Mouse (Mus musculus) kidney, postnatal 0 days (tissue): ENCODE data around the gene Atp5l. TPM values are rescaled to one million over a fixed set of nuclear protein-coding genes. Genes with fewer than 3 reads are reported as not detected.

Experiments used
- ATAC-seq: fragments of 200-750 bp; cut with Nextera tagmentation; replicated peaks from 2 replicates; pipeline ENCODE4 v1.8.0; 2017; ENCODE audit warnings: low read depth, moderate number of reproducible peaks, moderate TSS enrichment, moderate library complexity; ENCODE audit not compliant: low FRiP score
- DNase-seq: peaks from one replicate; pipeline ENCODE4 v3.0.0-alpha.2; 2016; ENCODE audit warnings: low spot score
- H3K27ac ChIP-seq: fragments of 300-500 bp; sonication (generic); 2 replicates; pipeline ENCODE4 v1.5.1; 2014; ENCODE audit warnings: mild to moderate bottlenecking
- H3K27me3 ChIP-seq: fragments of 300-500 bp; sonication (generic); 2 replicates; pipeline ENCODE4 v1.6.1; 2014; ENCODE audit warnings: low read length, mixed read lengths; ENCODE audit not compliant: insufficient read depth
- H3K36me3 ChIP-seq: fragments of 300-500 bp; sonication (generic); 2 replicates; pipeline ENCODE4 v1.6.1; 2014; ENCODE audit warnings: low read length, mixed read lengths; ENCODE audit not compliant: insufficient read depth
- H3K4me1 ChIP-seq: fragments of 300-500 bp; sonication (generic); replicated peaks from 2 replicates; pipeline ENCODE4 v1.6.1; 2014; ENCODE audit warnings: antibody characterized with exemption, low read length, mixed read lengths; ENCODE audit not compliant: insufficient read depth
- H3K4me2 ChIP-seq: fragments of 300-500 bp; sonication (generic); 2 replicates; pipeline ENCODE4 v1.6.1; 2014; ENCODE audit warnings: mild to moderate bottlenecking, low read length, moderate library complexity, mixed read lengths
- H3K4me3 ChIP-seq: fragments of 300-500 bp; sonication (generic); replicated peaks from 2 replicates; pipeline ENCODE4 v1.5.1; 2014; ENCODE audit warnings: low read depth, low read length
- H3K9ac ChIP-seq: fragments of 300-500 bp; sonication (generic); 2 replicates; pipeline ENCODE4 v1.6.1; 2014; ENCODE audit warnings: low read depth, low read length
- H3K9me3 ChIP-seq: fragments of 300-500 bp; sonication (generic); replicated peaks from 2 replicates; pipeline ENCODE4 v1.6.1; 2016; ENCODE audit warnings: low read length, inconsistent platforms, mixed read lengths
- CTCF ChIP-seq: IDR thresholded peaks from 2 replicates; pipeline ENCODE4 v1.5.1; 2016; ENCODE audit warnings: antibody characterized with exemption, low read depth, mild to moderate bottlenecking, moderate library complexity
- WGBS: fragments of 180-500 bp; shearing (Covaris S2); extraction: QIAGEN DNeasy Blood & Tissue Kit; methylation state at CpG from one replicate; pipeline ENCODE4 v1.1.7; 2014; 5-methylcytosine and 5-hydroxymethylcytosine counted together
- polyA plus RNA-seq: library from polyadenylated mRNA; unstranded; fragments of >200 nt; fragmentation: Nextera tagmentation; extraction: Ambion mirVana; gene quantifications from 2 replicates; pipeline ENCODE4 v1.2.1, GENCODE M21; 2015

Gene Atp5l
- polyA plus RNA-seq, 1 experiment from 2014 or later, result 1,429 TPM

DNA sequence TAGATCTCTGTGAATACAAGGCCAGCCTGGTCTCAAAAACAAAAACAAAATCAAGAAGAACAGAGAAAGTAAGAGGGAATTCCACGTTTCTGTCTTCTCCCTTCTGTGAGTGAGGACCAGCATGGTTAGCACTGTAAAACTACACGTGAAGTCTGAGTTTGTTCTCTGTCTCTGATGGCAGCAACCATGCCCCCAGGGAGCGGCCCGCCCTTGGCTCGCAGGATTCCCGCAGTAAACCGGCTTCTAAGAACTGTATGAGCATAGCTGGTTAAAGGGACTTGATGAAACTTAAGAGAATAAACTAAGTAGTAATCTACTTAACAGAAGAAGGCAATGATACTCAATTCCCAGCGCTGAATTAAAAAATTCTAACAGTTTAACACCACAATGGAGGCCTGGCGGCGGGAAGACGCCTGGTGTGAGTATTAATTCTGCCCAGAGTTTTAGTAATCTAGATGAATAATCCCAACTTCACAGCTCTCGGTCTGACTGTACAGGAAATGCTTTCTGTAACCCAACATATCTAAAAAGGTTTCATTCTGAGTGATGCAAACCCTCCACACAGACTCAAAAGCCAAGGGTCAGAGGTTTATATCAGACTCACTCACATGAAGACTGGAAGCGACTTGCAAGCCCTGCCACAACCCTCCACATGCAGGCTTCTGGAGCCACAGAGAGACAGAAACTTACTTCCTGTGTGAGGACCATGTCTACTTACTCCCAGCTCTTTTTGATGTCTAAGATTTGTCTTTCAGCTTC is 52.0 kb downstream of the Atp5l start:
- no peaks in the 10 kb centered on the region for H3K27me3 ChIP-seq
- WGBS, result 76% methylated on average over 13 of the region's 13 CpGs
- no peak for TF ChIP-seq CTCF
- no peak overlapping the region for H3K9ac ChIP-seq
- ATAC-seq (no peak), DNase-seq (no peak)
- peaks cover 10% of the 10 kb centered on the region; the same call in 1 of the 2 replicates for H3K36me3 ChIP-seq
- no peak overlapping the region for H3K27ac ChIP-seq
- H3K4me2 ChIP-seq, result no peak overlapping the region
- H3K4me3 ChIP-seq, result no peak overlapping the region
- H3K4me1 ChIP-seq, result 0 out of 2 replicates have a peak, but pooled peaks cover 5% of the 10 kb centered on the region
- no peaks in the 10 kb centered on the region for H3K9me3 ChIP-seq

DNA sequence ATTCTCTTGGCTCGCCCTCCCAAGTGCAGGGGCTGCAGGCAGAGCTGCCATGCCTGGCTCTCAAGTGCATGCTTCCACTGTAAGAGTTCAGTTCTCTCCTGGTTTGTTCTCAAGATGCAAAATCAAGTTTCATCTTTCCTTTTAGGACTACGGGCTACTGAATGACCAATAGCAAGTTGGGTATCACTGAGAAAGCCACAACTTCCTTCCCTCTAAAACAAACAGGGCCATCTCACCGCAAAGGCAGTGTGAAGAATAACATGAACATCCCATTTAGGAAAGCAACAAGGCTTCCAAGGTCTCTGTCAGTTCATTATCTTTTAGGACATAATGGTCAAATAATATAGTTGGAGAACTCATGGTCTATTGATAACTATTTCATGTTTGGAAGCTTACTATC is 52.9 kb downstream of the Atp5l start:
- no peaks in the 10 kb centered on the region for H3K27me3 ChIP-seq
- no peaks in the 10 kb centered on the region for H3K9me3 ChIP-seq
- TF ChIP-seq CTCF, result no peak
- H3K27ac ChIP-seq, result no peak overlapping the region
- H3K9ac ChIP-seq, result no peak overlapping the region
- no peak overlapping the region for H3K4me2 ChIP-seq
- H3K36me3 ChIP-seq, result peaks cover 10% of the 10 kb centered on the region; the same call in 1 of the 2 replicates
- ATAC-seq (no peak), DNase-seq (no peak)
- H3K4me3 ChIP-seq, result no peak overlapping the region
- WGBS, result 82% methylated on average over 3 of the region's 3 CpGs
- H3K4me1 ChIP-seq, result 0 out of 2 replicates have a peak, but pooled peaks cover 5% of the 10 kb centered on the region

DNA sequence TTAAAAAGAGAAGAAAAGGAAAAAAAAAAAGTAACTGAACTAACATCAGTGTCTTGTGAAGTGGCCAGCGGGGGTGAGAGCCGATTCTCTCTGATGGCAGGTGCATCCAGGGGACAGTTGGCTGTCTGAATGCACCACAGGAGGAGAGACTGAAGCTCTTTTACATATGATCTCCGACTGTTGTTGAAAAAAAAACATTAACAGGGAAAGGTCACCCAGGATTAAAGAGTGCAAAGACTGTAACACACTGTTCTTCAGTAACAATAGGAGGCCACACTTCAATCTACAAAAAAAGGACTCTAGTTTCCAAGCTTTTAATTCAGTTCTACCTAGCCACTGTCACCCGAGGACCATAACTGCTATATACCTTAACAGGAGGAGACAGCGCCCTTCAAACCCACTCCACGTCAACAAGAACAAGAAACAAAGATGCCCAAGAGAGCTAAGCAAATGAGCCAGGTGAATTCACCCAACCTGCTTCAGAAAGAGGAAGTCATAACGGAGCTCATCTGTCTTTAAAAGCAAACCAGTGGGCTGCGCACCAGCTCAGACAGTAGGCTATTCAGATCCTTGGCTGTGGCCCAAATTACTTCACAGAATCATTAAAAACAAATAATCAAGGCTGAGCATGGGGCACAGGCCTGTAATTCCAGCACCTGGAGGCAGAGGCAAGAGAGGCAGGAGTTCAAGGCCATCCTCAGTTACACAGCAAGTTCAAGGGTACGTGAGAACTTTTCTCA is 53.9 kb downstream of the Atp5l start:
- peaks cover 10% of the 10 kb centered on the region; the same call in 1 of the 2 replicates for H3K36me3 ChIP-seq
- 57% methylated on average over 9 of the region's 9 CpGs for WGBS
- DNase-seq (no peak), ATAC-seq (no peak)
- no peak for TF ChIP-seq CTCF
- H3K27me3 ChIP-seq, result no peaks in the 10 kb centered on the region
- no peak overlapping the region for H3K4me3 ChIP-seq
- H3K9ac ChIP-seq, result no peak overlapping the region
- H3K4me1 ChIP-seq, result 0 out of 2 replicates have a peak, but pooled peaks cover 5% of the 10 kb centered on the region
- no peak overlapping the region for H3K27ac ChIP-seq
- H3K9me3 ChIP-seq, result no peaks in the 10 kb centered on the region
- H3K4me2 ChIP-seq, result no peak overlapping the region

Other genes with a start within 250 kb of the Atp5l start
- 1.5 and 2.2 TPM in 2 replicates for gene Treh, start 247.5 kb downstream of the Atp5l start, polyA plus RNA-seq
- gene Phldb1, start 185.5 kb downstream of the Atp5l start, polyA plus RNA-seq, result 24.2 and 24.4 TPM in 2 replicates
- gene Arcn1, start 152.9 kb downstream of the Atp5l start, polyA plus RNA-seq, result 135 and 149 TPM in 2 replicates
- 98.3 and 109 TPM in 2 replicates for gene Ift46, start 152.8 kb downstream of the Atp5l start, polyA plus RNA-seq
- gene Tmem25, start 121.4 kb downstream of the Atp5l start, polyA plus RNA-seq, result 36.0 and 38.0 TPM in 2 replicates
- 514 and 515 TPM in 2 replicates for gene Ttc36, start 117.7 kb downstream of the Atp5l start, polyA plus RNA-seq
- gene Kmt2a, start 39.4 kb downstream of the Atp5l start, polyA plus RNA-seq, result 6.6 and 9.5 TPM in 2 replicates
- 18.6 and 22.1 TPM in 2 replicates for gene Ube4a, start 44.9 kb upstream of the Atp5l start, polyA plus RNA-seq
- gene Cd3g, start 59.7 kb upstream of the Atp5l start, polyA plus RNA-seq, result 0.26 TPM in 1 of 2 replicates, not detected in the other
- 0.08 and 0.37 TPM in 2 replicates for gene Cd3d, start 61.0 kb upstream of the Atp5l start, polyA plus RNA-seq
- gene Cd3e, start 88.9 kb upstream of the Atp5l start, polyA plus RNA-seq, result 0.08 TPM in 1 of 2 replicates, not detected in the other
- gene Mpzl2, start 119.1 kb upstream of the Atp5l start, polyA plus RNA-seq, result 21.8 and 23.1 TPM in 2 replicates
- 2.7 and 3.5 TPM in 2 replicates for gene Mpzl3, start 134.4 kb upstream of the Atp5l start, polyA plus RNA-seq
- gene Jaml, start 158.4 kb upstream of the Atp5l start, polyA plus RNA-seq, result 0.61 and 0.70 TPM in 2 replicates
- 2.4 and 2.8 TPM in 2 replicates for gene Scn2b, start 197.0 kb upstream of the Atp5l start, polyA plus RNA-seq
- gene Scn4b, start 217.7 kb upstream of the Atp5l start, polyA plus RNA-seq, result 4.3 and 4.6 TPM in 2 replicates